Mouse (Mus musculus): ENCODE results near the gene Mllt10. TPM values are rescaled to one million over a fixed set of nuclear protein-coding genes. Genes with fewer than 3 reads are reported as not detected.

The Mllt10 gene
- polyA plus RNA-seq, 1 experiment from 2014 or later, result 40.7 TPM

- Histone ChIP-seq H3K4me1 (ENCODE audit: control insufficient read depth, insufficient read depth, low read length) (peaks cover 16% of the 10 kb centered on the region), H3K9ac (ENCODE audit: low read length) (peak overlapping the region; percentile 98), H3K4me3 (ENCODE audit: low read length) (peak overlapping the region; percentile 81), H3K27me3 (ENCODE audit: control insufficient read depth, insufficient read depth, low read length) (no peaks in the 10 kb centered on the region), H3K9me3 (replicated peaks; ENCODE audit: control insufficient read depth, low read length) (no peaks in the 10 kb centered on the region), H3K36me3 (ENCODE audit: control insufficient read depth, insufficient read depth) (peaks cover 5% of the 10 kb centered on the region; the same call in 1 of the 2 replicates), H3K4me2 (ENCODE audit: low read depth, low read length) (peak overlapping the region; percentile 71), H3K27ac (ENCODE audit: low read length) (peak overlapping the region; percentile 100)
- peak; percentile 47 for ATAC-seq (replicated peaks; ENCODE audit: extremely low read depth, insufficient read depth, low FRiP score)
- under 1% methylated on average over 18 of the region's 18 CpGs for WGBS
Measured at GRCm38 (mm10) chr2:18063763-18064251, 8.8 kb downstream of the Mllt10 start.

GRCm38 (mm10) chr2:18064356-18064858 is 9.4 kb downstream of the Mllt10 start:
- WGBS, result 2% methylated on average over 39 of the region's 58 CpGs
- peak overlapping the region; percentile 93 for H3K4me2 ChIP-seq (ENCODE audit: low read depth, low read length)

GRCm38 (mm10) chr2:18064941-18065707 is 10.1 kb downstream of the Mllt10 start:
- under 1% methylated on average over 71 of the region's 85 CpGs for WGBS
- Histone ChIP-seq H3K27me3 (ENCODE audit: control insufficient read depth, insufficient read depth, low read length) (no peaks in the 10 kb centered on the region), H3K4me3 (ENCODE audit: low read length) (peak overlapping the region; percentile 81), H3K27ac (ENCODE audit: low read length) (peak overlapping the region; percentile 100), H3K36me3 (ENCODE audit: control insufficient read depth, insufficient read depth) (peaks cover 5% of the 10 kb centered on the region; the same call in 1 of the 2 replicates), H3K4me2 (ENCODE audit: low read depth, low read length) (peak overlapping the region; percentile 93), H3K9me3 (replicated peaks; ENCODE audit: control insufficient read depth, low read length) (no peaks in the 10 kb centered on the region), H3K4me1 (ENCODE audit: control insufficient read depth, insufficient read depth, low read length) (peaks cover 12% of the 10 kb centered on the region), H3K9ac (ENCODE audit: low read length) (peak overlapping the region; percentile 98)
- ATAC-seq (replicated peaks; ENCODE audit: extremely low read depth, insufficient read depth, low FRiP score), result peak; percentile 59

More at GRCm38 (mm10) chr2:18064356-18064858, 9.4 kb downstream of the Mllt10 start:
- ATAC-seq (replicated peaks; ENCODE audit: extremely low read depth, insufficient read depth, low FRiP score), result peak; percentile 96
- H3K9ac ChIP-seq (ENCODE audit: low read length), result peak overlapping the region; percentile 98
- peak overlapping the region; percentile 81 for H3K4me3 ChIP-seq (ENCODE audit: low read length)
- no peaks in the 10 kb centered on the region for H3K9me3 ChIP-seq (replicated peaks; ENCODE audit: control insufficient read depth, low read length)
- peaks cover 12% of the 10 kb centered on the region for H3K4me1 ChIP-seq (ENCODE audit: control insufficient read depth, insufficient read depth, low read length)
- H3K27me3 ChIP-seq (ENCODE audit: control insufficient read depth, insufficient read depth, low read length), result no peaks in the 10 kb centered on the region
- H3K27ac ChIP-seq (ENCODE audit: low read length), result peak overlapping the region; percentile 100
- peaks cover 5% of the 10 kb centered on the region; the same call in 1 of the 2 replicates for H3K36me3 ChIP-seq (ENCODE audit: control insufficient read depth, insufficient read depth)

GRCm38 (mm10) chr2:18065708-18066030 is 10.6 kb downstream of the Mllt10 start:
- no peaks in the 10 kb centered on the region for H3K9me3 ChIP-seq (replicated peaks; ENCODE audit: control insufficient read depth, low read length)
- no peaks in the 10 kb centered on the region for H3K27me3 ChIP-seq (ENCODE audit: control insufficient read depth, insufficient read depth, low read length)
- peaks cover 5% of the 10 kb centered on the region; the same call in 1 of the 2 replicates for H3K36me3 ChIP-seq (ENCODE audit: control insufficient read depth, insufficient read depth)
- peak overlapping the region; percentile 98 for H3K9ac ChIP-seq (ENCODE audit: low read length)
- peaks cover 12% of the 10 kb centered on the region for H3K4me1 ChIP-seq (ENCODE audit: control insufficient read depth, insufficient read depth, low read length)
- WGBS, result 6% methylated on average over 6 of the region's 6 CpGs
- H3K27ac ChIP-seq (ENCODE audit: low read length), result peak overlapping the region; percentile 100
- H3K4me2 ChIP-seq (ENCODE audit: low read depth, low read length), result peak overlapping the region; percentile 93
- no peak for ATAC-seq (replicated peaks; ENCODE audit: extremely low read depth, insufficient read depth, low FRiP score)
- H3K4me3 ChIP-seq (ENCODE audit: low read length), result peak overlapping the region; percentile 81

- Histone ChIP-seq H3K9ac (ENCODE audit: low read length) (no peak overlapping the region), H3K9me3 (replicated peaks; ENCODE audit: control insufficient read depth, low read length) (no peaks in the 10 kb centered on the region), H3K36me3 (ENCODE audit: control insufficient read depth, insufficient read depth) (peaks cover 7% of the 10 kb centered on the region; the same call in 1 of the 2 replicates), H3K4me2 (ENCODE audit: low read depth, low read length) (peak overlapping the region; percentile 93), H3K27me3 (ENCODE audit: control insufficient read depth, insufficient read depth, low read length) (no peaks in the 10 kb centered on the region), H3K4me1 (ENCODE audit: control insufficient read depth, insufficient read depth, low read length) (peaks cover 12% of the 10 kb centered on the region), H3K4me3 (ENCODE audit: low read length) (peak overlapping the region; percentile 81), H3K27ac (ENCODE audit: low read length) (no peak overlapping the region; the same call in 1 of the 2 replicates)
- no peak for ATAC-seq (replicated peaks; ENCODE audit: extremely low read depth, insufficient read depth, low FRiP score)
Measured at GRCm38 (mm10) chr2:18066436-18066835, 11.4 kb downstream of the Mllt10 start.

- Histone ChIP-seq H3K4me2 (ENCODE audit: low read depth, low read length) (no peak overlapping the region), H3K27me3 (ENCODE audit: control insufficient read depth, insufficient read depth, low read length) (no peaks in the 10 kb centered on the region), H3K36me3 (ENCODE audit: control insufficient read depth, insufficient read depth) (peaks cover 14% of the 10 kb centered on the region), H3K9ac (ENCODE audit: low read length) (no peak overlapping the region), H3K4me1 (ENCODE audit: control insufficient read depth, insufficient read depth, low read length) (peaks cover 12% of the 10 kb centered on the region), H3K9me3 (replicated peaks; ENCODE audit: control insufficient read depth, low read length) (no peaks in the 10 kb centered on the region), H3K27ac (ENCODE audit: low read length) (no peak overlapping the region; the same call in 1 of the 2 replicates), H3K4me3 (ENCODE audit: low read length) (no peak overlapping the region)
- WGBS, result 88% methylated on average over 4 of the region's 4 CpGs
- ATAC-seq (replicated peaks; ENCODE audit: extremely low read depth, insufficient read depth, low FRiP score), result no peak
Measured at GRCm38 (mm10) chr2:18068071-18068796, 13.2 kb downstream of the Mllt10 start.

GRCm38 (mm10) chr2:18071947-18072346 is 16.9 kb downstream of the Mllt10 start:
- no peak for ATAC-seq (replicated peaks; ENCODE audit: extremely low read depth, insufficient read depth, low FRiP score)
- H3K9me3 ChIP-seq (replicated peaks; ENCODE audit: control insufficient read depth, low read length), result no peaks in the 10 kb centered on the region
- no peaks in the 10 kb centered on the region for H3K4me1 ChIP-seq (ENCODE audit: control insufficient read depth, insufficient read depth, low read length)
- H3K9ac ChIP-seq (ENCODE audit: low read length), result no peak overlapping the region
- no peak overlapping the region for H3K4me2 ChIP-seq (ENCODE audit: low read depth, low read length)
- H3K27ac ChIP-seq (ENCODE audit: low read length), result no peak overlapping the region
- H3K4me3 ChIP-seq (ENCODE audit: low read length), result no peak overlapping the region
- peaks cover 32% of the 10 kb centered on the region for H3K36me3 ChIP-seq (ENCODE audit: control insufficient read depth, insufficient read depth)
- no peaks in the 10 kb centered on the region for H3K27me3 ChIP-seq (ENCODE audit: control insufficient read depth, insufficient read depth, low read length)
- WGBS, result 93% methylated on average over 2 of the region's 2 CpGs

- H3K4me3 ChIP-seq (ENCODE audit: low read length), result no peak overlapping the region
- H3K27me3 ChIP-seq (ENCODE audit: control insufficient read depth, insufficient read depth, low read length), result no peaks in the 10 kb centered on the region
- no peaks in the 10 kb centered on the region for H3K4me1 ChIP-seq (ENCODE audit: control insufficient read depth, insufficient read depth, low read length)
- ATAC-seq (replicated peaks; ENCODE audit: extremely low read depth, insufficient read depth, low FRiP score), result no peak
- H3K9me3 ChIP-seq (replicated peaks; ENCODE audit: control insufficient read depth, low read length), result no peaks in the 10 kb centered on the region
- no peak overlapping the region for H3K9ac ChIP-seq (ENCODE audit: low read length)
- H3K27ac ChIP-seq (ENCODE audit: low read length), result no peak overlapping the region
- H3K36me3 ChIP-seq (ENCODE audit: control insufficient read depth, insufficient read depth), result peaks cover 49% of the 10 kb centered on the region
- WGBS, result 89% methylated on average over 2 of the region's 2 CpGs
- H3K4me2 ChIP-seq (ENCODE audit: low read depth, low read length), result no peak overlapping the region
Measured at GRCm38 (mm10) chr2:18080182-18080860, 25.3 kb downstream of the Mllt10 start.

Measured in heart, embryonic 16.5 days (tissue).